Mouse (Mus musculus): ENCODE results near the gene Vmn1r37. TPM values are rescaled to one million over a fixed set of nuclear protein-coding genes. Genes with fewer than 3 reads are reported as not detected.

Vmn1r37 gene
- polyA plus RNA-seq (2015; fragmentation: Nextera tagmentation; extraction: Ambion mirVana): not detected in 2 replicates

GRCm38 (mm10) chr6:66729082-66729481, at the start of gene Vmn1r37:
Gene Vmn1r37 (plus strand): TSS chr6:66729382.

GRCm38 (mm10) chr6:66685806-66686205, 43.4 kb upstream of the Vmn1r37 start, which contains the start of gene Vmn1r35:
Gene Vmn1r35 (minus strand): TSS chr6:66685906.

GRCm38 (mm10) chr6:66719068-66719467, 10.1 kb upstream of the Vmn1r37 start, which contains the start of gene Vmn1r36:
Gene Vmn1r36 (minus strand): TSS chr6:66719168.

GRCm38 (mm10) chr6:66782527-66782926, 53.3 kb downstream of the Vmn1r37 start, which contains the start of gene Vmn1r38:
Gene Vmn1r38 (minus strand): TSS chr6:66782627.

Other genes with a start within 250 kb of the Vmn1r37 start
- 26.3 and 39.0 TPM in 2 replicates for gene Mad2l1, start 194.0 kb upstream of the Vmn1r37 start, polyA plus RNA-seq (2015; fragmentation: Nextera tagmentation; extraction: Ambion mirVana)
- 0.05 TPM in 1 of 2 replicates, not detected in the other for gene Vmn1r32, start 169.3 kb upstream of the Vmn1r37 start, polyA plus RNA-seq (2015; fragmentation: Nextera tagmentation; extraction: Ambion mirVana)
- not detected in 2 replicates for gene Vmn1r33, start 111.1 kb upstream of the Vmn1r37 start, polyA plus RNA-seq (2015; fragmentation: Nextera tagmentation; extraction: Ambion mirVana)
- gene Vmn1r34, start 85.5 kb upstream of the Vmn1r37 start, polyA plus RNA-seq (2015; fragmentation: Nextera tagmentation; extraction: Ambion mirVana): not detected in 2 replicates
- gene Vmn1r35, start 43.5 kb upstream of the Vmn1r37 start, polyA plus RNA-seq (2015; fragmentation: Nextera tagmentation; extraction: Ambion mirVana): not detected in 2 replicates
- gene Vmn1r36, start 10.2 kb upstream of the Vmn1r37 start, polyA plus RNA-seq (2015; fragmentation: Nextera tagmentation; extraction: Ambion mirVana): not detected in 2 replicates
- not detected in 2 replicates for gene Vmn1r38, start 53.2 kb downstream of the Vmn1r37 start, polyA plus RNA-seq (2015; fragmentation: Nextera tagmentation; extraction: Ambion mirVana)
- not detected in 2 replicates for gene Vmn1r39, start 81.2 kb downstream of the Vmn1r37 start, polyA plus RNA-seq (2015; fragmentation: Nextera tagmentation; extraction: Ambion mirVana)
- gene Gng12, start 167.0 kb downstream of the Vmn1r37 start, polyA plus RNA-seq (2015; fragmentation: Nextera tagmentation; extraction: Ambion mirVana): 159 and 205 TPM in 2 replicates